Mouse (Mus musculus) thymus, postnatal 10 days (tissue): Measurements from ENCODE around the gene D10Wsu102e.

Experiments
- DNase-seq, 2 experiments: peaks; one replicate each; pipeline ENCODE4 v3.0.0; 2021; ENCODE audit warnings: low spot score in 2 of 2

D10Wsu102e gene

GRCm38 (mm10) chr10:83536436-83536835 lies 176.4 kb downstream of the D10Wsu102e start:
- no peak for DNase-seq
